Mouse (Mus musculus) liver, embryonic 14.5 days (tissue): ENCODE data around the gene Asxl1. TPM values are rescaled to one million over a fixed set of nuclear protein-coding genes. Genes with fewer than 3 reads are reported as not detected.
A peak's percentile ranks its signal among the peaks of the same experiment; 100 is the strongest.

Experiments used
- ATAC-seq: fragments of 200-750 bp; cut with Nextera tagmentation; 2 replicates; pipeline ENCODE4 v1.8.0; 2017; ENCODE audit warnings: moderate number of reproducible peaks, mild to moderate bottlenecking, moderate library complexity; ENCODE audit not compliant: insufficient read depth
- DNase-seq, 3 experiments: peaks; one replicate each; pipeline ENCODE4 v3.0.0-alpha.2; 2012 to 2013; ENCODE audit warnings: low read depth in 3 of 3, low spot score in 3 of 3
- H3K27ac ChIP-seq: fragments of 300-500 bp; sonication (generic); 2 replicates; pipeline ENCODE4 v1.5.1; 2014; ENCODE audit warnings: moderate library complexity, mild to moderate bottlenecking, control low read depth, inconsistent platforms
- H3K27me3 ChIP-seq: fragments of 300-500 bp; sonication (generic); 2 replicates; pipeline ENCODE4 v1.6.1; 2014; ENCODE audit warnings: mild to moderate bottlenecking, low read length, moderate library complexity; ENCODE audit not compliant: control insufficient read depth, insufficient read depth
- H3K36me3 ChIP-seq: fragments of 300-500 bp; sonication (generic); replicated peaks from 2 replicates; pipeline ENCODE4 v1.6.1; 2014; ENCODE audit warnings: low read depth; ENCODE audit not compliant: control insufficient read depth, insufficient read depth
- H3K4me1 ChIP-seq, 2 experiments: fragments of 200-500 bp in 1 of 2; fragments of 300-500 bp in 1 of 2; sonication (generic) in 1 of 2; replicated peaks; 2 replicates each; pipeline ENCODE4 v1.6.1; 2012 to 2014; ENCODE audit warnings: antibody characterized with exemption in 1 of 2, inconsistent platforms in 1 of 2, low read length in 1 of 2; ENCODE audit not compliant: control insufficient read depth in 2 of 2, insufficient read depth in 2 of 2
- H3K4me2 ChIP-seq: fragments of 300-500 bp; sonication (generic); 2 replicates; pipeline ENCODE4 v1.6.1; 2014; ENCODE audit warnings: low read depth, mild to moderate bottlenecking, control low read depth, moderate library complexity
- H3K4me3 ChIP-seq, 2 experiments: fragments of 200-500 bp in 1 of 2; fragments of 300-500 bp in 1 of 2; sonication (generic) in 1 of 2; 2 replicates each; pipeline ENCODE4 v1.5.1; 2012 to 2014; ENCODE audit warnings: low read depth in 2 of 2, low read length in 2 of 2, mild to moderate bottlenecking in 2 of 2, control low read depth in 1 of 2, inconsistent platforms in 1 of 2, moderate library complexity in 1 of 2; ENCODE audit not compliant: insufficient read depth in 1 of 2
- H3K9ac ChIP-seq: fragments of 300-500 bp; sonication (generic); replicated peaks from 2 replicates; pipeline ENCODE4 v1.6.1; 2014; ENCODE audit warnings: mild to moderate bottlenecking, control low read depth, moderate library complexity
- H3K9me3 ChIP-seq: fragments of 300-500 bp; sonication (generic); 2 replicates; pipeline ENCODE4 v1.6.1; 2016; ENCODE audit warnings: low read length, mixed read lengths; ENCODE audit not compliant: control insufficient read depth
- CTCF ChIP-seq: IDR thresholded peaks from 2 replicates; pipeline ENCODE4 v1.5.1; 2016; ENCODE audit warnings: antibody characterized with exemption, low read depth, control low read depth
- EP300 ChIP-seq: IDR thresholded peaks from 2 replicates; pipeline ENCODE4 v1.6.1; 2016; ENCODE audit warnings: antibody characterized with exemption, low read depth
- WGBS: fragments of 180-500 bp; shearing (Covaris S2); extraction: QIAGEN DNeasy Blood & Tissue Kit; methylation state at CpG from one replicate; pipeline ENCODE4 v1.1.7; 2014; ENCODE audit not compliant: insufficient replicate concordance; 5-methylcytosine and 5-hydroxymethylcytosine counted together
- polyA plus RNA-seq, 2 experiments: library from polyadenylated mRNA; depleted of rRNA in 1 of 2; stranded (reverse) in 1 of 2; unstranded in 1 of 2; fragments of >200 nt; fragmentation: Nextera tagmentation in 1 of 2; extraction: Ambion mirVana in 1 of 2; gene quantifications; 2 replicates each; pipeline versions ENCODE4 v1.2.1 to v1.2.3; 2012 to 2014

Gene Asxl1
- polyA plus RNA-seq, 2 experiments = 6.5 to 7.7 TPM

DNA sequence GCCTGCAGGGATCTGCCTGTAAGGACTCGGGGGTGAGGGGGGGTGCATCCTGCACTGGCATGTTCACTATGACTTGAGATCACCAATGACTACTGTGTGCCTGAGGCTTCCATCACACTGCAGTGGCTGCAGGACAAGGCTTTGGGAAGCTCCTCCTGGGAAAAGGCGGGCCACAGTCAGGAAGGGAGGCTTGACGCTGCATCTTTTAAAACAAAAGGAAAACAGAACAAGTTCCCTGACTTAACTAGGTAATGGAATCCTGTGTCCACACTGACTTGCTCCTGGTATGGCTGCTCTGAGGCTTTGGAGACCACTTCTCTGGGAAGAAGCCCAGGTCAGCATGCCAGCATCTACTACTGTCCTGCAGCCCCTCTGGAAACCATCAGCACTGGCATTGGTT lies 63.3 kb downstream of the Asxl1 start:
- no peak overlapping the region for H3K4me2 ChIP-seq
- H3K9me3 ChIP-seq = no peaks in the 10 kb centered on the region
- peaks cover 0 to 9% of the 10 kb centered on the region in 2 experiments; a peak in 2 of 4 replicates for H3K4me1 ChIP-seq
- no peaks in the 10 kb centered on the region for H3K27me3 ChIP-seq
- no peak overlapping the region for H3K4me3 ChIP-seq
- DNase-seq (no peak), ATAC-seq (no peak)
- TF ChIP-seq CTCF = no peak
- no peak for TF ChIP-seq EP300
- no peak overlapping the region for H3K27ac ChIP-seq
- peaks cover 8% of the 10 kb centered on the region for H3K36me3 ChIP-seq
- no peak overlapping the region for H3K9ac ChIP-seq
- WGBS = 82% methylated on average over 3 of the region's 3 CpGs

DNA sequence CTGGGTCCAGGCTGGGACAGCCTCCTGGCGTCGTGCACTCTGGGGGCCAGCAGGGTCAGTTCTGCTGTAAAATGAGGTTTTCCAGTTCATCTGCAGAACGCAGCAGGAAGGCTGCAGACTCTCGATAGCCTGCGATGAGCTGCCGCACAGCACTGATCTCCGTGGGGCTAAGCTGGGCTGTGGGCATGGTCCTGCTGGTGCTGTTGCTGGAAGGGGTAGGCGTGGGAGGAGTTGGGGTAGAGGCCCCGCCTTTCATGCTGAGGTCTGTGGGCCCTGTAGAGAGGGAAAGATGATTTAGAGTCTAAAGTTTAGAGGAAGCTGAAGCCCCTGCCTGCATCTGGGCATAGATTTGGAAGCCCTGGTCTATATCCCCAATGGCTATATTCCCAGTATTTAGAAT lies 65.9 kb downstream of the Asxl1 start:
- peaks cover 22% of the 10 kb centered on the region for H3K36me3 ChIP-seq
- no peak for ATAC-seq
- no peak for DNase-seq
- H3K9ac ChIP-seq = no peak overlapping the region
- no peaks in the 10 kb centered on the region for H3K27me3 ChIP-seq
- no peak overlapping the region for H3K4me2 ChIP-seq
- no peak for TF ChIP-seq CTCF
- no peak for TF ChIP-seq EP300
- no peak overlapping the region for H3K4me3 ChIP-seq
- no peaks in the 10 kb centered on the region for H3K9me3 ChIP-seq
- no peak overlapping the region for H3K27ac ChIP-seq
- H3K4me1 ChIP-seq = no peaks in the 10 kb centered on the region
- 62% methylated on average over 9 of the region's 9 CpGs for WGBS

DNA sequence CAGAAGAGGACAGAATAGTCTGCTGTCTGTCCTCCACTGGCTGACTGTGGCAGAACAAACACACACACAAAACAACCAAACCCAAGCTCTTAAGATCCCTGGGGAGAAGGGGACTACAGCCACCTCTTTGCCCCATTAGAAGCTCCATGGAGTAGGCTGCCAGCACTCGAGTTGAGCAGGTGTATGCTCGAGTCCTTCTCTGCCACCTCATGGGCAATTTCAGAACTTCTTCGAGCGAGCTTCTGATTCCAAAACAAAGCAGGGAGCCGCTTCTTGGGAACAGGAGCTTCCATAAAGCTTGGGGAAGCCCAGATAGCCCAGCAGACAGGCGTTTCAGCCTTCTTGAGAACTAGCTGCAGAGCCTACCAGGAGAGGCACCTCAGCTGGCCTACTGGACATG lies 66.9 kb downstream of the Asxl1 start:
- Histone ChIP-seq H3K9me3 (no peaks in the 10 kb centered on the region), H3K9ac (no peak overlapping the region), H3K36me3 (peaks cover 32% of the 10 kb centered on the region), H3K27ac (no peak overlapping the region), H3K4me2 (no peak overlapping the region), H3K27me3 (no peaks in the 10 kb centered on the region), H3K4me3 (no peak overlapping the region), H3K4me1 (no peaks in the 10 kb centered on the region)
- TF ChIP-seq EP300 (no peak), CTCF (peak; percentile 21; the same call in 1 of the 2 replicates)
- 65% methylated on average over 6 of the region's 6 CpGs for WGBS
- ATAC-seq (no peak), DNase-seq (no peak)

DNA sequence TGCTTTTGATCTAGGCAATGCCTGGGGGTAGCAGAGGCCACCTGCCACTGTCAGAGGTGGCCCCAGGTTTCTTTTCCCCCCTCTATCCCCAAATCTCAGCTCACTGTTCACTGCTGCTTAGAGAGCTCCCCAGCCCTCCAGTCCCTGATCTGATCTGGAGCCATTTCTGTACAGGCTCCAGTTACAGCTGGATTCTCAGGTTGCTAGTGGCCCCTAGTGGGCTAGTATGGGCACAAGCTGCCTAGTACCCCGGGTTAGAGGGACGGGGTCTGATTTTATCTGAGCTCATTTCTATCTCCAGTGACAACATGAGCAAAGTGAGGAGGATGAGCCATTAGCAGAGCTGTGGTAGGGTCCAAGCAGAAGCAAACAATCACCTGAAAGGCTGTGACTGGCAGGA lies 69.0 kb downstream of the Asxl1 start:
- WGBS = 18% methylated on average over 2 of the region's 2 CpGs
- DNase-seq (no peak), ATAC-seq (no peak)
- Histone ChIP-seq H3K4me3 (no peak overlapping the region), H3K4me1 (no peaks in the 10 kb centered on the region), H3K27ac (no peak overlapping the region), H3K9ac (no peak overlapping the region), H3K9me3 (no peaks in the 10 kb centered on the region), H3K27me3 (no peaks in the 10 kb centered on the region), H3K36me3 (peaks cover 40% of the 10 kb centered on the region), H3K4me2 (no peak overlapping the region)
- TF ChIP-seq EP300 (no peak), CTCF (peak; percentile 58)

DNA sequence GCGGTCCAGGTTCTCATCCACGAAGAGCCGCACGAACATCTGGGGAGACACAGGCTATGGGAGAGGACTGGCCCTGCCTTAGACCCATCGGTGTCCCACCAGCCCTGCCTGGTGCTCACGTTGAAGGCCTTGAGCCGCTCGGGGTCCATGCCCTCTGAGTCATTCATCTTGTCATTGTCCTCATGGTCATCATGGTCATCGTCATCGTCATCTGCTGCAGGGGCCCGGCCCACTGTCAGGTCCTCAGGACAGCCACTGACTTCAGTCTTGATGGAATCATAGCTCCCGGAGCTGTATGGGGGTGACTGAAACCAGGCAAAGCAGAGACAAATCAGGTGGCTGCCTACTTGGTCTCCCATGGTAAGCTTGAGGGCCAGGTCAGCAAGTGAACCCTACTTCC lies 72.2 kb downstream of the Asxl1 start:
- Histone ChIP-seq H3K9me3 (no peaks in the 10 kb centered on the region), H3K4me1 (no peaks in the 10 kb centered on the region), H3K9ac (no peak overlapping the region), H3K27ac (no peak overlapping the region), H3K36me3 (peaks cover 36% of the 10 kb centered on the region), H3K4me2 (no peak overlapping the region), H3K4me3 (no peak overlapping the region), H3K27me3 (no peaks in the 10 kb centered on the region)
- TF ChIP-seq EP300 (no peak), CTCF (no peak)
- DNase-seq (no peak), ATAC-seq (no peak)
- WGBS = 90% methylated on average over 12 of the region's 12 CpGs

DNA sequence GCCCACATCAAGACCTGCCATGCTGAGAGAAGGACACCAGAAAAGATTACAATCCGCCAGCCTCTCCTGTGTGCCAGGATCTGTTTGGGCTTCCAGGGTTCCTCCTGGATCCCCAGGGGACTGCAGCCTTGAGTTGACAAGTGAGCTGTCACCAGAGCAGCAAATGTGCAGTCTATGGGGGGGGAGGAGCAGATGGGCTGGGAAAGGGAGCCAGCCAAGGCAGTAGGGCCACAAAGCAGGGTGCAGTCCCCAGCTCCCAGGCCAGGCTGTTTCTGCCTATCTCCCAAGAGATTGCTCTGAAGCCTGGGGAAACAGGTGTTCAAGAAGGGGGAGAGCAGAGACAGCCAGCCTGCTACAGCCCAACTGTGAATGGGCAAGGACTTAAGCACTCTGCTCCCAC lies 72.8 kb downstream of the Asxl1 start:
- ATAC-seq (no peak), DNase-seq (no peak)
- Histone ChIP-seq H3K4me1 (no peaks in the 10 kb centered on the region), H3K4me2 (no peak overlapping the region), H3K9ac (no peak overlapping the region), H3K4me3 (no peak overlapping the region), H3K9me3 (no peaks in the 10 kb centered on the region), H3K27me3 (no peaks in the 10 kb centered on the region), H3K27ac (no peak overlapping the region), H3K36me3 (peaks cover 36% of the 10 kb centered on the region)
- no peak for TF ChIP-seq CTCF
- TF ChIP-seq EP300 = no peak
- 88% methylated on average over 1 of the region's 1 CpGs for WGBS
